Mouse (Mus musculus) retina, embryonic 14.5 days (tissue): Measurements from ENCODE around the gene Vsx2.
A peak's percentile ranks its signal among the peaks of the same experiment; 100 is the strongest.

Experiments
- DNase-seq: peaks from one replicate; pipeline ENCODE4 v3.0.0-alpha.2; 2015; ENCODE audit warnings: low spot score

Gene Vsx2

DNA sequence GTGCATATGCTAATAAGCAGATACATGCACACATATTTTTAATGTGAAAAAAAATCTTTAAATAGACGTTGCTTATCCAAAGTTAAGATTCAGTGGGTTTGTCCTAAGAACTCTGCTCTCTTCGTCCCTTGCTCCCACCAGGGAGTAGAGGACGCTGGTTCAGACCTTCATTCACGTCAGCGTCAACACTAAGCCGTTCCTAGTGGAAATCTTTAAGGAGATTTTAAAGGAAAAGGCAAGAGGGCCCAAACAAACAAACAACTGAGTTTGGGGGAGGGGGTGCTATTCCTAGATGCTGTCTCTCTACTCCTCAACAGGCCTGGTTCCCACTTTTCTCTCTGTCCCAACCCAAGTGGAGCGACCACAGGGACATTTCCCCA lies 2.8 kb downstream of the Vsx2 start:
- DNase-seq: no peak

DNA sequence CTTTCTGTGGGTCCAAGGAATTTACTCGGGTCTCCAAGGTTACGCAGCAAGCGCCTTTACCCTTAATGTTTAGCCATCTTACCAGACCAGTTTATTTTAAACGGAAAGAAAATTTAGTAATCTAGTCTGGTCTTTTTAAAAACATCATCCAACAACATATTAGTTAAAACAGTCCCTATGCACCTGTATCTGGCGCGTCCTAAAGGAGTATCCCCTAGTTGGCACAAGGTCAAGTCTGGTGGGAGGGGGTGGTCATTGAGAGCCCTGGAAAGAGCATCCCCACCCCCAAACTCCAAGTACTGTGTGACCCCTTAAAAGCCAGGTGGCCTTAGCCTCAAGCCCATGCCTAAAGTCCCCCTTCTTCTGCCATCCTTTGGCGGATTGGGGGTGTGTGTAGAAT lies 3.5 kb downstream of the Vsx2 start:
- no peak for DNase-seq

GRCm38 (mm10) chr12:84577768-84578439 lies 8.3 kb downstream of the Vsx2 start:
- DNase-seq: peak; percentile 69

DNA sequence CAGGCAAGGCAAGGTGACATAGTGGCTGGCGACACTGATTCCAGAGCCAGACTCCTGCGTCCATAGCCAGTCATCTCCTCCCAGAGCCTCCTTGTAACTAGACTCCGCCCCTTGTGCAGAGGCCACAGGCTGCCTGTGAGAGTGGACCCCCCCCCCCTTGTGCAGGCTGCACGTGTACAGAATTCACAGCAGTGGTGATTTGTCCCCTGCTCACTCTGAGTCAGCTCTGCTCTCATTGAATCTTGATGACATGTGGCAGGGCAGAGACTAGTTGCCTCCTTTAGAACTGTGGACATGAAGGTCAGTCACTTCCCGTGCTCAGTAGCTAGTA lies 8.8 kb downstream of the Vsx2 start:
- DNase-seq: peak; percentile 32

- DNase-seq: peak; percentile 48
These were observed 11.7 kb downstream of the Vsx2 start for GRCm38 (mm10) chr12:84581285-84581684.

DNA sequence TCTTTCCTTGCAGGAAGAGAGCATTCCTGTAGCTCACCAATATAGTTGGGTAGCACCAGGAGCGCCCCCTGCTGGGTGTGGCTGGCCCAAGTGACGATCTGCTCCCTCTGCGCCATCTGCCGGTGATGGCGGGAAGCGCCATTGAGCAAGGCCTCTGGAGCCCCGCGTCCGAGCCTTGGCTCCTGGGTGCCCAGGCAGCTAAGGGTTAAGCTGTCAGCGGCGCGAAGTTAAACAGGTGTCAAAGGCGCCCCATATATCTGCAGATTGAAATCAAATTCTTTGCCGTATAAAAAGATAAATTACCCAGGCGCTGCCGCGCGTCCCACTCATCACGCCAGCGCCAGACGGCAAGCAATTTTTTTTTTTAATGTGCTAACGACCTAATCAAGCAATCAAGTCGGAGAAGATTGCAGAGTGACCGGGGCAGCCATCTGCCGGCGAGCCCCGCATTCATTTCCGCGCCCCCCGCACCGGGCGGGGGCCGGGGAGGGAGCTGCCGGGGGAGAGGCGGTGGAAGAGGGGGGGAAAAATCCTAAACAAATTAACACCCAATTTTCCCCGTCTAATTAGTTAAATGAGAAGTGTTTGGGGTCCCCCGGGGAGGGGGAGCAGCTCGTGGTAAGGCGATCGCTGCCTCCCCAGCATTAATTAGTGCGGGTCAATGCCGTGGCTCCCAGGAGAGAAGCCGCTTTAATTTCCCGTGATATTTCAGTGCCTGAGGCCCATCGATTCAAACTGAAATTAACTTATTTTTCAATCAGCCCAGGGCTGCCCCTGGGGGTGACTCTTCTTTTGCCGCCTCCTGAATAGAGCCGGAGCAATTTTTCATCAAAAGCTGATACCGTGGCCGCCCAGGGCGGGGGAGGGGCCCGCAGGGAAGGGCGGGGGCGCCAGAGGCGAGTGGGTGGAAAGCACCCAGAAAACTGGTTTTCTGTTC lies 20.5 kb downstream of the Vsx2 start:
- DNase-seq: peak; percentile 97

GRCm38 (mm10) chr12:84598324-84598723 lies 28.8 kb downstream of the Vsx2 start:
- DNase-seq: no peak

DNA sequence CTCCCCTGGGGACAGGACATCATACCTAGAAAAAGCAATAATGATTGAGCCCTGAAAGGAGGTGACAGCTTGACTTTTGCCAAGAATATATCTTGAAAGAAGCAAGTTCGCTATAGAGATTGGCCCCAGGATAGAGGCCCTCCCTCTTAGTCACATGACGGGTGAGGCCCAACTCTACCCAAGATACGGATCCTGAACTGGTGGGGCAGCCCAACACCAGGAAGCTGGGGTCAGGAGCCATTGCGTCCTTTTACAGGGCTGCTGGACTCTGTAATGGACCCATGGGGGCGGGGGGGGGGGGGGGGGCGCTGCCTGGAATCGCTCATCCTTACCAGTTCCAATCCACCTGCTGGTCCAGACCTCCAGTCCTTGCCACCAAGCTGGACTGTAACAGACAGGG lies 34.4 kb downstream of the Vsx2 start:
- no peak for DNase-seq

DNA sequence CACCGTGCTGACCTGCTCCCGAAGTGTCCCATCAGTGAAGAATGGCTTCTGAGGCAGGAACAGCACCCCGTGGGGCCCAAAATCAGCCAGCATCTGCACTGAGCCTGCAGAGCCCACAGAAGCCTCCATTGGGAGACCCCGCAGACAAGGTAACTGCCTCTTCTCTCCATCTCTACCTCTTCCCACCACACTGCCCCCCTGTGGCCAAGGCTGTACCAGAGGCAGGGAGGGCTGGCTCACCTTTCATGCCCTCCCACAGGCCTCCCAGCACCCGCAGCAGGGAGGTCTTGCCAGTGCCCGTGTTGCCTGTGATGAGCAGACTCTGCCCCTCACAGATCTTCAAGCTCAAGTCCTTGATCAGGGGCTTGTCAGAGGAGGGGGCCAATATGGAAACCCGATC lies 36.3 kb downstream of the Vsx2 start:
- no peak for DNase-seq

- no peak for DNase-seq
These were observed 42.2 kb downstream of the Vsx2 start for GRCm38 (mm10) chr12:84611718-84612117.

GRCm38 (mm10) chr12:84612518-84612917 lies 43.0 kb downstream of the Vsx2 start:
- no peak for DNase-seq

- DNase-seq: no peak
These were observed 44.4 kb downstream of the Vsx2 start for GRCm38 (mm10) chr12:84614001-84614400.

DNA sequence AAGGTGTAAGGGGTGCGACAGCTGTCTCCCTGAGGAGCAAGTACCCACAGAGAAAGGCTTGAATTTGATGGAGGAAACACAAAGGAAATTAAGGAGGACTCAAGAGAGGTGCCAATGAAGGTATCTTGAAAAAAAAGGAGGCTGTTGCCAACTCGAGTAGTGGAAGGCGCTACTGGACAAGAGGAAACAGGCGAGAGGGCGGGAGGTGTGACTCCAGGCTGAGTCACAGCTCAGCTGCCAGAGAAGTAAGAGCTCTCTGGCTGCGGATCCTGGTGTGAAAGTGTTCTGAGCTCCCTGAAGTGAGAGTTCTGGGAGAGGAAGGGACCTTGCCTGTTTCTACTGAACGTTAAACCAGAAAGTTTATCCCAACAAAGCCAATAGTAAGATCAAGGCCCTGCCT lies 45.0 kb downstream of the Vsx2 start:
- no peak for DNase-seq

- DNase-seq: peak; percentile 93
These were observed 47.5 kb downstream of the Vsx2 start, which contains the start of gene Abcd4 for GRCm38 (mm10) chr12:84616977-84617630. Gene Abcd4, minus strand, starts transcription at chr12:84617413.

- no peak for DNase-seq
These were observed 48.1 kb downstream of the Vsx2 start for GRCm38 (mm10) chr12:84617663-84618062.

DNA sequence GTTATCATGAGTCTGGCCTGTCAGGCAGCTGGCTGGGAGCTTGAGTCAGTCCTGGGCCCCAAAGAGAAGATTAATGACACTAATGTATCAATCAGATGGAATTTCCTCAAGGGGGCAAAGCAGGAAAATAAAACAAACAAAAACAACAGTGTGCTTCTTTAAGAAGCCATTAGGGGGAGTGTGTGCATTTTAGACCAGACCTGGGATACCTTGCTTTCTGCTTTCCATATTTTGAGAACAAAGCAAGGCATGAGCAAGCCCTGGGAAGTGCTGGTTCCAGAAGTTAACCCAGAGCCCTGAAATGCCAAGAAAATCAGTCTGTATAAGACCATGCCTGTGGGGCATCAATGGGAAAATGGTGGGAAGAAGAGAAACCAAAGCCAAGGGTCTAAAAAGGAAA lies 51.4 kb downstream of the Vsx2 start:
- DNase-seq: peak; percentile 60

DNA sequence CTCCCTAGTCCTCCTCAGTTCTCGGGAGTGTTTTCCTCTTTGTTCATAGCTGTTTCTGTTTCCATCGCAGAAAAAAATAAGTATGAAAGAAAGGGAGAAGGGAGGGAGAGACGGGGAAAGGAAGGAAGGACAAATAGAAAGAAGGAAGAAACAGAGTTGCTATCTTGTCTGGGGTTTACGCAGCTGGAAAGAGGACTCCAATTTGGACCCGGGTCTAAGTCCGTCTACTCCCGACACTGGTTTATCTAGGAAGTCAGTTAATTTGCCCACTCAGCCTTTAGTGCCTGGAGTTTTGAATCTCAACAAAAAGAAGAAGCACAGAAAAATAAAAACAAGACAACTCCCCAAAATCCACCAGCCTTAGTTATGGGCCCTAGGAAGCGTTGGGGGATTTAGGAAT lies 55.0 kb downstream of the Vsx2 start:
- DNase-seq: no peak

DNA sequence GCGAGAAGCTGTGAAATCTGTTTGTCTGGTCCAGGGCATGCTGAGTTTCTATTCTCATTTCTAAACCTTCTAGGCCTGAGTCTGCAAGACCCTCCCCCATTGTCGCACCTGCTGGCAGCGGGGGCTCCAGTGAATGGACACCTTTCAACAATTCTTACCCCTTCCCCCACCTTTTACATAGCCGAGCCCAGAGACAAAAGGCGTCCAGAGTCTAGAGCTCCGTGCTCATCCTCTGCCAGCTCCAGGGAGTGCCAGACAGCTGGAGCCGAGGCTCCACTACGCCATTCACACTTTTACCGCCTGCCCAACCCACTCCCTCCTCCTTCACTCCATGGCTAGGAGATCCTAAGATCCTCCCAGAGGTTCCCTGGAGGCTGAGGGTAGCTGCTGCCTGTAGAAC lies 55.6 kb downstream of the Vsx2 start:
- peak; percentile 36 for DNase-seq

GRCm38 (mm10) chr12:84631867-84632266 lies 62.3 kb downstream of the Vsx2 start:
- no peak for DNase-seq

DNA sequence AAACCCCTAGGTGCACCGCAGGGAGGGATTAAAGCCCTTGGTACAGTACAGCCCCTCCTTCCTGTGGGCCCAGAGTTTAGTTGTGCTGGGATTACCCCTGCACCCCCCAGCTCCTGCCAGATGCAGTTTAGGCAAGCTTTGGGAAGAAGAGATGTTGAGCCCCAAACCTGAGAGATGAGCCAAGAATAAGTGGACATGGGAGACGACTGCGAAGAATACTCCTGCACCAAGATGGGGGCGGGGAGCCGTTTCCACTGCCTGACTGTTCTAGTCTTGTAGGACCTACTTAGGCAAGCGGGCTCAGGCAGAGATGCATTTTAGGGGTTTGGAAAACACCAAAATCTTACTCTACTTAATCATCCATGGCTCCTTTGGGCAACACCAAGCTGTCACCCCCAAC lies 70.7 kb downstream of the Vsx2 start:
- no peak for DNase-seq

GRCm38 (mm10) chr12:84640654-84641053 lies 71.1 kb downstream of the Vsx2 start, which contains the start of gene Vrtn:
Gene Vrtn, plus strand, starts transcription at chr12:84641019.
- DNase-seq: no peak
